Mouse (Mus musculus) CH12.LX (cell line): Measurements from ENCODE around the gene Cryl1. TPM values are rescaled to one million over a fixed set of nuclear protein-coding genes. Genes with fewer than 3 reads are reported as not detected.

Experiments used
- DNase-seq: peaks from one replicate; pipeline ENCODE4 v3.0.0-alpha.2; 2013; ENCODE audit errors: extremely low read depth
- H3K27ac ChIP-seq: 2 replicates; pipeline ENCODE4 v1.5.1; 2012; ENCODE audit warnings: low read depth, mild to moderate bottlenecking, control low read depth, moderate library complexity; ENCODE audit not compliant: insufficient read depth
- H3K27me3 ChIP-seq: replicated peaks from 2 replicates; pipeline ENCODE3; 2012; ENCODE audit warnings: inconsistent platforms
- H3K36me3 ChIP-seq, 2 experiments: replicated peaks in 1 of 2; 2 replicates each; pipeline versions ENCODE3 to v1.6.1; 2012; ENCODE audit warnings: inconsistent platforms in 1 of 2, low read length in 1 of 2, mild to moderate bottlenecking in 1 of 2, mixed read lengths in 1 of 2, moderate library complexity in 1 of 2; ENCODE audit not compliant: control insufficient read depth in 1 of 2, insufficient read depth in 1 of 2
- H3K4me1 ChIP-seq, 2 experiments: 2 replicates each; pipeline ENCODE4 v1.6.1; 2012; ENCODE audit warnings: inconsistent platforms in 1 of 2, moderate library complexity in 1 of 2; ENCODE audit not compliant: insufficient read depth in 2 of 2, control insufficient read depth in 1 of 2
- H3K4me2 ChIP-seq: 2 replicates; pipeline ENCODE4 v1.6.1; 2012; ENCODE audit warnings: low read depth, mild to moderate bottlenecking, control low read depth; ENCODE audit not compliant: poor library complexity, insufficient read depth, severe bottlenecking
- H3K4me3 ChIP-seq, 3 experiments: fragments of 150-350 bp in 1 of 3; sonication (generic) in 1 of 3; replicated peaks in 1 of 3; 2 replicates each; pipeline versions ENCODE3 to v1.5.1; 2011 to 2012; ENCODE audit warnings: low read depth in 2 of 3, low read length in 2 of 3, mild to moderate bottlenecking in 2 of 3, moderate library complexity in 2 of 3, control low read depth in 1 of 3, improper control_type of control experiment in 1 of 3, inconsistent platforms in 1 of 3, mixed read lengths in 1 of 3; ENCODE audit not compliant: poor library complexity in 1 of 3
- H3K79me2 ChIP-seq: replicated peaks from 2 replicates; pipeline ENCODE4 v1.6.1; 2012; ENCODE audit warnings: mild to moderate bottlenecking, moderate library complexity; ENCODE audit not compliant: control insufficient read depth, poor library complexity, insufficient read depth, severe bottlenecking; ENCODE audit errors: extremely low read depth
- H3K9ac ChIP-seq: 2 replicates; pipeline ENCODE4 v1.6.1; 2012; ENCODE audit warnings: low read depth, mild to moderate bottlenecking, control low read depth, moderate library complexity; ENCODE audit not compliant: insufficient read depth
- H3K9me3 ChIP-seq: replicated peaks from 2 replicates; pipeline ENCODE3; 2012; ENCODE audit warnings: low read length, inconsistent platforms, mixed read lengths
- CHD2 ChIP-seq: IDR thresholded peaks from 2 replicates; pipeline ENCODE4 v1.6.1; 2011; ENCODE audit warnings: low read length, improper control_type of control experiment
- E2F4 ChIP-seq: IDR thresholded peaks from 2 replicates; pipeline ENCODE4 v1.6.1; 2011; ENCODE audit warnings: low read depth, low read length, improper control_type of control experiment; ENCODE audit not compliant: insufficient replicate concordance
- ELF1 ChIP-seq: IDR thresholded peaks from 2 replicates; pipeline ENCODE4 v1.6.1; 2014; ENCODE audit warnings: low read depth, mild to moderate bottlenecking, inconsistent platforms, low read length, improper control_type of control experiment
- GABPA ChIP-seq: IDR thresholded peaks from 2 replicates; pipeline ENCODE4 v1.6.1; 2012; ENCODE audit warnings: low read depth, low read length, improper control_type of control experiment, inconsistent platforms; ENCODE audit not compliant: insufficient replicate concordance
- HCFC1 ChIP-seq: IDR thresholded peaks from 2 replicates; pipeline ENCODE4 v1.6.1; 2012; ENCODE audit warnings: low read depth, mild to moderate bottlenecking, inconsistent platforms, low read length, improper control_type of control experiment
- IRF4 ChIP-seq: IDR thresholded peaks from 2 replicates; pipeline ENCODE4 v1.6.1; 2014; ENCODE audit warnings: low read depth, mild to moderate bottlenecking, inconsistent platforms, low read length, improper control_type of control experiment
- MAFK ChIP-seq: IDR thresholded peaks from 2 replicates; pipeline ENCODE4 v1.6.1; 2011; ENCODE audit warnings: low read length, improper control_type of control experiment; ENCODE audit not compliant: insufficient replicate concordance
- MAX ChIP-seq: IDR thresholded peaks from 2 replicates; pipeline ENCODE4 v1.6.1; 2011; ENCODE audit warnings: low read length, improper control_type of control experiment
- MYC ChIP-seq: IDR thresholded peaks from 2 replicates; pipeline ENCODE4 v1.6.1; 2011; ENCODE audit warnings: low read depth, mild to moderate bottlenecking, improper control_type of control experiment, low read length
- POLR2A ChIP-seq: IDR thresholded peaks from 2 replicates; pipeline ENCODE4 v1.6.1; 2011; ENCODE audit warnings: low read depth, mild to moderate bottlenecking, improper control_type of control experiment, low read length
- RCOR1 ChIP-seq: conservative IDR thresholded peaks from 2 replicates; pipeline ENCODE4 v1.6.1; 2012; ENCODE audit warnings: low read depth, mild to moderate bottlenecking, inconsistent platforms, low read length, improper control_type of control experiment
- SMC3 ChIP-seq: IDR thresholded peaks from 2 replicates; pipeline ENCODE4 v1.6.1; 2011; ENCODE audit warnings: low read depth, low read length, improper control_type of control experiment
- TCF12 ChIP-seq: IDR thresholded peaks from 2 replicates; pipeline ENCODE4 v1.6.1; 2014; ENCODE audit warnings: low read depth, mild to moderate bottlenecking, inconsistent platforms, low read length, improper control_type of control experiment
- USF1 ChIP-seq: IDR thresholded peaks from 2 replicates; pipeline ENCODE4 v1.6.1; 2014; ENCODE audit warnings: low read depth, mild to moderate bottlenecking, inconsistent platforms, low read length, improper control_type of control experiment
- ZC3H11A ChIP-seq: IDR thresholded peaks from 2 replicates; pipeline ENCODE4 v1.6.1; 2012; ENCODE audit warnings: low read depth, mild to moderate bottlenecking, inconsistent platforms, low read length, improper control_type of control experiment
- ZMIZ1 ChIP-seq: IDR thresholded peaks from 2 replicates; pipeline ENCODE4 v1.6.1; 2012; ENCODE audit warnings: low read depth, mild to moderate bottlenecking, inconsistent platforms, low read length, improper control_type of control experiment
- dilution Hi-C: fragments of 300-500 bp; cut with MboI; formaldehyde crosslinking; loops from 2 replicates; pipeline ENCODE4 v1.14.3; 2020; ENCODE audit warnings: low sequenced_read_pairs; ENCODE audit not compliant: extremely low pct_unique_long_range_greater_than_20kb, extremely low pct_ligation_motif_present
- in situ Hi-C: fragments of 300-500 bp; cut with MboI; formaldehyde crosslinking; loops from 3 replicates; pipeline ENCODE4 v1.14.3; 2019; ENCODE audit warnings: low sequenced_read_pairs, low pct_ligation_motif_present, low pct_unique_long_range_greater_than_20kb, mixed read lengths
- polyA plus RNA-seq: library from polyadenylated mRNA; unstranded; fragments of >175 nt; gene quantifications from 2 replicates; pipeline ENCODE4 v1.2.1, GENCODE M21; 2012; ENCODE audit warnings: low read depth; ENCODE audit not compliant: insufficient read length
- total RNA-seq, 2 experiments: library from RNA; depleted of rRNA; stranded (reverse); fragments of 300-350 nt in 1 of 2; fragments of >200 nt in 1 of 2; gene quantifications; 2 replicates each; pipeline ENCODE4 v1.2.3; 2012 to 2014

Cryl1 gene
- total and polyA plus RNA-seq, 3 experiments = 13.1 to 33.7 (median 31.8) TPM

GRCm38 (mm10) chr14:57348155-57348554, 50.2 kb downstream of the Cryl1 start:
- H3K4me1 ChIP-seq = peaks cover 0 to 46% of the 10 kb centered on the region in 2 experiments; a peak in 2 of 4 replicates
- H3K27me3 ChIP-seq = no peaks in the 10 kb centered on the region
- no peak overlapping the region for H3K4me3 ChIP-seq
- DNase-seq = no peak
- H3K27ac ChIP-seq = no peak overlapping the region
- H3K79me2 ChIP-seq = no peaks in the 10 kb centered on the region
- dilution Hi-C loops = no loop called here
- no peaks in the 10 kb centered on the region for H3K9me3 ChIP-seq
- TF ChIP-seq USF1 (no peak), MAFK (no peak), E2F4 (no peak), TCF12 (no peak), ELF1 (no peak), IRF4 (no peak), POLR2A (no peak), ZC3H11A (no peak), HCFC1 (no peak), ZMIZ1 (no peak), MAX (no peak), MYC (no peak), RCOR1 (no peak)
- H3K4me2 ChIP-seq = no peak overlapping the region
- in situ Hi-C loops = no loop called here
- peaks cover 0 to 46% of the 10 kb centered on the region in 2 experiments for H3K36me3 ChIP-seq
- no peak overlapping the region for H3K9ac ChIP-seq

- no peak for TF ChIP-seq CHD2
- no peak for TF ChIP-seq GABPA
- TF ChIP-seq SMC3 = no peak
- TF ChIP-seq RCOR1 = no peak
- no peak for TF ChIP-seq MYC
- TF ChIP-seq, all 38 proteins: peak for 0
- Histone ChIP-seq H3K36me3 (peaks cover 0 to 49% of the 10 kb centered on the region in 2 experiments), H3K9ac (no peak overlapping the region), H3K9me3 (no peaks in the 10 kb centered on the region), H3K79me2 (no peaks in the 10 kb centered on the region), H3K27me3 (no peaks in the 10 kb centered on the region), H3K4me3 (no peak overlapping the region), H3K27ac (no peak overlapping the region), H3K4me1 (peaks cover 0 to 27% of the 10 kb centered on the region in 2 experiments; a peak in 2 of 4 replicates), H3K4me2 (no peak overlapping the region)
- DNase-seq = no peak
- dilution Hi-C loops (no loop called here), in situ Hi-C loops (no loop called here)
These were observed 52.2 kb downstream of the Cryl1 start for GRCm38 (mm10) chr14:57346135-57346534.
